Mouse (Mus musculus) Muller cell, postnatal 12 days (primary cell): ENCODE measurements at regions not wholly inside any gene's neighbourhood (a gene's known extent, or its start where the extent isn't known, plus 50 kb on each side); places are given as distances from the start of the nearest gene placed in this dataset.
A peak's percentile ranks its signal among the peaks of the same experiment; 100 is the strongest.

Experiments used
- DNase-seq: peaks from one replicate; pipeline ENCODE4 v3.0.0-alpha.2; 2015; ENCODE audit errors: inconsistent ontology term

DNA sequence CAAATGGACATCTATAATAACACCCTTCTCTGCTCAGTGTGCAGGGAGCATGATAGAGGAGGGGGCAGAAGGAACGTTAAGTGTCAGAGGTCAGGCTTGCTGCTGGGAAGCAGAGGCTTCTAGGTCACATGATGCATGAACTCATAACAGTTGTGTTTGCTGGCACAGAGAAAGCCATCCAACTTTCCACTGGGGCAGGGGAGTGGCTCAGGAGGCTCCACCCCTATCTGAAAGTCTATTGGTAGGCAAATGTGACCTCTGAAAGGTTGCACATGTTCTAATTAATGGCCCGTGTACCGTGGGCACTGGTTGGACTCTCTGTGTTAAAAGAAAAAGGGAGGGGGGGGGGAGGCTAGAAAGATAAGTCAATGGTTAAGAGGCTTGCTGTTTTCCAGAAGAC lies 224.6 kb downstream of the Slc16a7 start:
- DNase-seq: no peak

DNA sequence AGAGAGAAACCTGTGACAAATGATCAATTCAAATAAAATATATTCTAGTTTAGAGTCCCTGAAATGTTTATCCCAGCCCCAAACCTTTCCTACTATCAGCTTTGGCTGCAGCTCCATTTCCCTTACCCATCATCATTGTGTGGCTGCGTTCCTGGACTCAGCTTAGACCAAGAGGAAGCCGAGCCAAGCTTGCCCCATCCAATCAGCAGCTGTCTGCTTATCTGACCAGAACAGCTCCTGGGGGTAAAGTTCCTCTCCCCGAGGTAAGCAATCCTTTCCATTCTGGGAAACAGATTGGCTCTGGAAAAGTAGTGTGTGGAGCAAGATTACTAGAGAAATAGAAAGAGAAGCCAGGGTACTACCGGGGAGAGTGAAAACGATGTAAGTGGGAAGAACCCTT lies 228.2 kb downstream of the Slc16a7 start:
- DNase-seq: no peak

DNA sequence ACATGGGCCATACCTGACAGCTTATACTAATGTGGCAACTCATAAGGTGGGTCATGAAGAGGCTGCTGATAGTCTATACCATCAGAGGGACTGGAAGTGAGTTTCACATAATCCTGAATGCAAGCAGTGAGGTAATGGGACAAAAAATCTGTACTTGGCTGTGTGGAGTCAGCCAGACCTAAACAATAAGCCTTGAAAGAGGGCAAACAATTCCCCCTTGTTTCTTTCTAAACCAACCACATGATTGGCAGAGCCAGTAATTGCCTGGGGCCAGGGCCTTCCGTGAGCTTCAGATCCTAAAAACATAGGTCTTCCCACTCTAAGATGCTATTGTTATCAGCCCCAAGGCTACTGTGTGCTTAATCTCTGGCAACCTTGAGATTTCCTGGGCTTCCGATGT lies 240.5 kb downstream of the Slc16a7 start:
- peak; percentile 27 for DNase-seq

DNA sequence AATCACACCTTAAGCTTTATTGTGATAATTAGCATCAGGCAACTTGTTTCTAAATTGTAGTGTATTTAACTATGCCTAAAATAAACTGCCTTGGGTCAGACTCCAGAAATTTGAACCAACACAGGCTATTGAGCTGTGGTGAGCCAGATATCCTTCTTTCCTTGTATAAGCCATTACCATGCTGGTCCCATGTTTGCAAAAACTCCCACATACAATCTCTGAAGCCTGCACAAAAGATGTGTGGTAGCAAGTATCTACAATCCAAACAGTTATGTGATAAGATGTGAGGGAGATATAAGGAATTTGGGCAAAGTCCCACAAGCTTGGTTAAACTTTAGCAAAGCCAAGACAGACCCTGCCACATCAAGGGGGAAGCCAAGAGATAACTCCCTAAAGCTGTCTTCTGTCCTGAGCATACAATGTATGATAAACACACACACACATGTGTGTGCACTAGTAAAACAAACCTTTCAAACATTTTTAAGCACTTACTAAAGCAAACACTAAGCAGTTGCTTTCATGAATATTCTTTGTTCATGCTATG lies 242.0 kb downstream of the Slc16a7 start:
- no peak for DNase-seq

DNA sequence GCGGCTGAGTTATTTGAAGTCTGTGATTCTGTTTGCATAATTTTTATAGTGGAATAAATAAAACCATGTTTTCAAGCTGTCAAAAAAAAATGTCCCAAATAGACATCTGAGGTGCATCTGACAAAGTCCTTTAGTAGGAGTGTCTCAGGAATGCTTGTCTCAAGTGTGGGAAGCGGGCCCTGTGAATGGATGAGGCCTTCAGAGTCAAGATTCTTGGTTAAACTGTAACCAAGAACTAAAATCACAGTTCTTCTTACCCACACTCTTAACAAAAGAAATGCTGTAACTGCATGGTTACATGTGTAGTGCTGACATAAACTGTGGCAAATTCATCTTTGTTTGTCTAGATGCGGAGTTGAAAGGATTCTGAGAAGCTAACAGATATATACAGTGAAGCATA lies 242.9 kb downstream of the Slc16a7 start:
- no peak for DNase-seq

DNA sequence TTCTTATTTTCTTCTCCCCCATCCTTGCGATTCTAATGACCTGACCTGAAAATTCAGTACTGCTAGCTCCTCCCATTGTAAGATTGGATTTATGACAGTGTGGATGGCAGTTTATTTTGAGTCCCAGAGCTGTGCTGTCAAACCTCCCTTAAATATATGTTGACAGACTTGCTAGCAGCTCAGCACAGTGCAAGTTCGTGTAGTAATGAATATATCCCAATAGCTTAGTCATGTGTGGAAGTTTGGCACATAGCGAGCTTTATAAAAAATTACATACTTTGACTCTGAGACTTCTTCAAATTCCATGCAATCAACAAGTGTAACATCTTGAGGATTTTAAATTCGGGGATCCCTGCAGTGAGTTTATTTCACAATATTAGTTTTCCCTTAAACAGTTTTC lies 243.5 kb downstream of the Slc16a7 start:
- DNase-seq: no peak

DNA sequence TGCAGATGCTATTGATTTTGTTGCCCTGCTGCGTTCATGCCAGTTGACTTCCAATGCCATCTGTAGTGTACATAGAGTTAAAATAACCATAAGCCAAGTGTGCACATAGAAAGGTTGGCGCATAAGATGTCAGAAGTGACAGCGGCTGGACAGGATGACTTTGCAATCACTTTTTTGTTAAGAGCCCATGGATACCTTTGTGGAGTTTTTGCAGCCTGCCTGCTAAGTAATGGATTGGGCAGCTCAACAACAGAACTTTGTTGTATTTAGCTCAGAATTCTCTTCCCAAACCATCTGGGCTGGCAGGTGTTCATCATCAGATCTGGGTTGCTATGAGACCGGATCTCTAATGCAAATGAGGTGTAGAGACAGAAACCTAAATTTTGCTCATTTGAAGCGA lies 267.5 kb downstream of the Slc16a7 start:
- no peak for DNase-seq

DNA sequence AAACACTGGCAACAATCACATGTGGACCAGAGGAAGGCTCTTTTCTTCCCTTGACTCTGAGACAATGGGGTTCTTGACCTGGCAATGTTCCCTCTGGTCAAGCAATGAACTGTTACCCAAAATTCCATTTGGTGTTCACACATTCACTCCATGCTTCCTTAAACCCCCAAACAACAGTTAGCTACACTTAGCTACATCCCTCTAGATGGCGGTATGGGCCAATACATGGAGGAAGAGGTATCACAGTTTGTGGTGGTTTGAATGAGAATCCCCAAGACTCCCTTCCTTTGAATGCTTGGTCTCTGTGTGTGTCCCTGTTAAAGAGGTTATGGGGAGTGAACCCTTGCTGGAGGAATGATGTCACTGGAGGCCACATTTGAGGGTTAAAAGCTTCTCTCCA lies 274.9 kb downstream of the Slc16a7 start:
- DNase-seq: peak; percentile 45

DNA sequence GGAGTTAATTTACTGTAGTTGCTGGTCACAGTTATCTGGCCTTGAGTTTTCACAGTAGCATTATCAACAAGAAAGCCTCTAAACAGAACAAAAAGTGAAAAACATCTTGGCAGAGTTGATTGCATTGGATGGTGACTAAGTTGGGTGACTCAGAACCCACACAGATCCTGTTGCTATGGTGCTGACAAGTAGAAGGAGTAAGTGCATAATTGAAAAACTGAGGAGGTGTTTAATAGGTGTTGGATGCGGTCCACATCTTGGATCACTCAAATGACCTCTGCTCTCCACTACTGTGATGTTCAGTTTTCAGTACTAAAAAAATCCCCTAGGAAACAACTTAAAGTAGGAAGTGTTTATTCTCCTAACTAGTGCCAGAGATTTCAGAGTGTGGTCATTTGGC lies 280.3 kb downstream of the Slc16a7 start:
- peak; percentile 90 for DNase-seq

DNA sequence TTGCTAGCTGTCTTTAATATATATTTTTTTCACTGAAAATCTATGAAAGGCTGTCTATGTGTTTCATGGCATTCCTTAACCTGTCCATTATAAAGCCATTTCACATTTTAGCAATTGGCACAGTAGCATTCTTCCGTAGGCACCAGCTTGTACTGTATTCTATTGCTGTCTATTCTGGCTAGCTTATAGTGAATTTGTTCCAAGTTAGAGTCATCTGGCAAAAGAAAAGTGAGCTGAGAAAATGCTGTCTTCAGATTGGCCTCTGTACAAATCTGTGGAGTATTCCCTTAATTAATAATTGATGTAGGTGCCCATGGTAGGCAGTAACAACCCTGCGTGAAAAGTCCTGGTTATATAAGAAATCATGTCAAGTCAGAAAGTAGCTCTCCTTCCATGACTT lies 304.3 kb downstream of the Slc16a7 start:
- DNase-seq: no peak

DNA sequence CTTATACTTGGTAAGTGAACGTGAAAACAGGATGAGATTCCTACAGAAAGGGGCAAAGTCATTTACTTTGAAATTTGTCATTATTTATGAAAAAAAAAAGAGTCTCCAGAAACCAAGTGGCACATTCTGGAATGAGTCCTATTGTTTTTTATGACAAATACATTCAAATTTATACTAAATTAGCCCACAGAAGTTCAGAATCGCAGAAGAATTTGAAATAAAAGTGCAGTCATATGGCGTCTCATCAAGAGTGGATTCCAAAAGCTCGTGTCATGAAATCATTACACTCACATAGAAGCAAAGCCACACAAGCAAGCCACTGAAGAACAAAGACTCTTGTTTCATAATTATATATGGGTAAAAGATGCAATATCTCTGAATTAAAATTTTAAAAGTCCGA lies 316.9 kb downstream of the Slc16a7 start:
- DNase-seq: peak; percentile 61

DNA sequence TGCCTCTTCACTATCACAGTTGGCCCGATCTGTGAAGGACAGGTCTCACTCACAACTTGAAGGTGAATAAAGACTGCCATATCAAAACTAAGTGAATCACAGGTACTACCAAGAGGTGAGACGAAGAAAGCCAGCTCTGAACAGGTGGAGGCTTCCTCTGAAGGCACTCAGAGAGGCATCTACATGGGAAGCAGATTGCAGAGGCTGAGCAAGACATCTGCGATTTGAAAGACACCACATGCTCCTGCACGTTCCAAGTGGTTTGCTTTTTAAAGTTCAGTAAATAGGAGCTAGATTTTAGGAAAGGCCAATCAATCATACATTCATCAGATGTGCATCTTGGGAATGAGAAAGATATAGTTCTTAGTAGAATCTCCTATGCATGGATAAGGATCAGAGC lies 319.0 kb downstream of the Slc16a7 start:
- no peak for DNase-seq

DNA sequence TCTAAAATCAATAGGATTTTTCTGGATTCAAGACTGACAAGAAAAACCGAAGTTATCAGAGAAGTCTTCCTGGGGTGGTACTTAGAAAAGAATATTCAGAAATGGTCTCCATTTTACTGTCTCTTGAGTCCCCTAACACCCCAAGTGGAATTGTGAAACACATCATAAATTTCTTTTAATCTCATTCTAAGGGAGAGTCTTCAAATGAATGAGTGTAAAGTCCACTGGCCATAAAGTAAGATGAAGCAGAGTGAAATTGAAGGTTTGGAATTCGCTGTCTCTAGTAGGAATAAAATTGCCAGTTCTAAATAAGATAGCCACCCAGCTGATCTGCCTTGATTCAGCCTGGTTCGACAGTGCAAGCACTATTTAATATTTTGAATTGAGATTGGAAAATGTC lies 350.0 kb downstream of the Slc16a7 start:
- no peak for DNase-seq

DNA sequence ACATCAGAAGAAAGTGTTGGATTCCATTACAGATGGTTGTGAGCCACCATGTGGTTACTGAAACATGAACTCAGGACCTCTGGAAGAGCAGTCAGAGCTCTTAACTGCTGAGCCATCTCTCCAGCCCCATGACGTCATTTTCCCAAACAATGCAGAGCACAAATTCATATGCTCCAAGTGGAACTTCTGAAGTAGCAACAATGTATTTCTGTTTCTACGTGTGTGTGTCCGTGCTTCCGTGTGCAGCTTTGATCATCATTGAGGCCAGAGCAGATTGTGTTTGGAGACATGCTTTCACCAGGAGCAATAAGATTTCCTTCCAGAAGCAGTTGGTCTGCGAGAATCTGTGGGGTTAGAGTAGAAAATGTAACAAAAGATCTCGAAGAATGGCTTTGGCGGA lies 353.6 kb downstream of the Slc16a7 start:
- DNase-seq: no peak

DNA sequence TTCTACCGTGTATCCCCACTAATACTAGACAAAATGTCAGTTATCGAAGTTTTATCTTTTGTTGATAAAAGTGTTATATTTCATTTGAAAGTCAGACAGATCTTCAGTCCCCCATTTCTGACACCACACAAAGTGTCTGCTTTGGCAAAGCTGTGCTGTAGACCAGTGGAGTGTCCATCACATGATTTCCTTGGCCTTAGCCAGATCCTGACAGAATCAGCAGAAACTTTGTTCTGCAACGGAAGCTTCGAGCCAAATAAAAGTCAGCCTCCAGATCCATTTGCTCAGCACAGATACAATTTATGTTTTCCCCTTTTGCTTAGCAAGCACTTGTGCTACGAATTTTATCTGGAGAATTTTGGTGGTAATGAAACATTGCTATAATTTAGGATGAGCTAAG lies 360.9 kb downstream of the Slc16a7 start:
- no peak for DNase-seq

DNA sequence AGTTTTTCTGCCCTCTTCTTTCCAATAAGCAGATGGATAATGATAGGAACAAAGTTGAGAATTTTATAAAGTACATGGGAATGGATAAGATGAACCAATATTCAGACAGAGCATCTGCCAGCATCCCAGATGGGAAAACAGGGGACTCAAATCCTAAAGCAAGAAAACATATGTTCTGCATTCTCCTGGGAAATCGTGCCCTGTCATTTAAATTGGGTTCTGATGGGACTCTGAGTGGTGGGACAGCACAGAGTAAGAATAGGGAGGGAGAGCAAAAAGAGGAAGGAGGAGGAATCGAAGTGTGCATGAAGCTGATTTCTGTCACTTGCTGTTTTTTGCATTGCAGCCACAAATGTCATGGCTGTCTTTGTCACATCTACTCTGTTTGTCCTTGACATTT lies 362.4 kb downstream of the Slc16a7 start:
- no peak for DNase-seq
